Mouse (Mus musculus) liver, postnatal 0 days (tissue): ENCODE results near the gene Scgb3a1.

Experiments used
- CTCF ChIP-seq: sonication (generic); IDR thresholded peaks from 2 replicates; pipeline ENCODE4 v1.5.1; 2016; ENCODE audit warnings: antibody characterized with exemption, low read depth
- EP300 ChIP-seq: IDR thresholded peaks from 2 replicates; pipeline ENCODE4 v1.6.1; 2016; ENCODE audit warnings: antibody characterized with exemption, low read depth, mild to moderate bottlenecking

DNA sequence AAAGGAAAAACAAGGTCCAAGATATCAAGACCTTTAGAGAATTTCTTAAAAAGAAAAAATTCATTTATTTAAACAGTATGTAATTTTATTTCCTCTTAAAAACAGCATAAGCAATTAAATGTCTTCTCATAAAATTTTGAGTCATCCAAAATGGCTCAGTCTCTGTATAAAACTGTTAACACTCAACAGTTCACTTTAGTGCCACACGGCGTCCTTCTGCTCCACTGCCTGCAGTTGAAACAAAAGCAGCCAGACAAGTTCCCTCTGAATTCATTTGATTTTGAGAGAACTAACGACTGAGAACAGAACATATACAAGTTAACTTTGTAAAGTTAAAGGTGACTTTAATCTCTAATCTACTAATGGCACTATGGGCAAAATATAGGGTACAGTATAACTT is 10.0 kb downstream of the Scgb3a1 start:
- no peak for TF ChIP-seq CTCF
- TF ChIP-seq EP300, result no peak
